Mouse (Mus musculus) MEL-GATA-1-ER (cell line): ENCODE measurements around the gene Cbs.
A peak's percentile ranks its signal among the peaks of the same experiment; 100 is the strongest.

ENCODE experiments used
- DNase-seq: peaks from one replicate; pipeline ENCODE4 v3.0.0-alpha.2; 2012; ENCODE audit warnings: low read depth; ENCODE audit errors: extremely low read depth

Cbs gene

DNA sequence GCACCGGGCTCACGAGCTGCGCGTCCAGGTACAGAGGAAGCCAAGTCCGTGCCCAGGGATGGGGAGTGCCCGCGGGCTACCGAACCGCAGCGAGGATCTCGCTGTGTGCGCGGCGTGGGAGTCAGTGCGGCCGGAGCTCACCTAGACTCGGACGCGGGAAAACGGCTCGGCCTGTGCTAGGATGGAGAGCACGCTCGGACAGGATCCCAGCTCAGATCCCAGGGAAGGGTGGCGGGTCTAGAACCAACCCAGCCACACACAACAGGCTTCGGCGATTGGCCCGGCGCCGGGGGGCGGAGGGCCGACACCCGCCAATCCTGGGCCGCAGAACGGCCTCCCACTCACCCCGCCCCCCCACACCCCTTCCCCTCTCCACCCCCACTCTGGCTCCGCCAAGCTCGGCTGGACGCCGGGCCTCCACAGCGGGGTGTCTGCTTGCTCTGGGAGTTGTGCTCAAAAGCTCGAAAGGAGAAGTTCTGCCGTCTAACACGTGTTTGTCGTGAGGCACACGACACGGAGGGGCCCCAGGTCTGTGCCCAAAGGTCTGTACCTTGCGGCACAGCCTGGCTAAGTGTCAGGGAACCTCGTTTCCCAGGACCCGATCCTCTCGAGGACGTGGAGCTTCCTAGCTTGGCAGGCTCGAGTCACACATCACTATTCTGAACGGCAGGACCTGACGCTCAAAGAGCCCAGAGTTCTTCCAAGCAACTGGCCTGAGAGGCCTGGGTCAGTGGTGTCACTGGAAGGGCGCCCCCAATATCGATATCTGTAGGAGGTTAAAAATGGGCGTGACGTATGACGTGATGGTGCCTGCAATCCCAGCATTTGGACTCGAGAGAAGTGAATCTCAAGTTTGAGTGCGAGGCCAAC is at the start of gene Cbs:
TSS of gene Cbs (minus strand) at position 297 of the 870 bp plus-strand sequence.
- DNase-seq: peak; percentile 63

DNA sequence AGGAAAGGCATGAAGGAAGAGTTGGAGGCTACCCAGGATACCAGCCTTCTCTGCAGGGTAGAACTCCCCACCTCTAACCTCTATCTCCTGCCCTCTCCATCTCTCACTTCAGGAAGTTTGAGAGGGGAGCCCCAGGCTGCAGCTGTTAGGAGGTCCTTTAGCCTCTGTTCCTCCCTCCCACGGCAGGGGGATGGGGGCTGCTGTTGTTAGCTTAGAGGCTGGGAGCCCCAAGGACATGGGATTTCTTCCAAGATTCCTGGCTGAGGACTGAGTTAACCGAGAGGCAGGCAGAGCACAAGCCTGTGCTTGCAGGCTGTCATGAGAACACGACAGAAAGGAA is 49.2 kb upstream of the Cbs start:
- DNase-seq: no peak

DNA sequence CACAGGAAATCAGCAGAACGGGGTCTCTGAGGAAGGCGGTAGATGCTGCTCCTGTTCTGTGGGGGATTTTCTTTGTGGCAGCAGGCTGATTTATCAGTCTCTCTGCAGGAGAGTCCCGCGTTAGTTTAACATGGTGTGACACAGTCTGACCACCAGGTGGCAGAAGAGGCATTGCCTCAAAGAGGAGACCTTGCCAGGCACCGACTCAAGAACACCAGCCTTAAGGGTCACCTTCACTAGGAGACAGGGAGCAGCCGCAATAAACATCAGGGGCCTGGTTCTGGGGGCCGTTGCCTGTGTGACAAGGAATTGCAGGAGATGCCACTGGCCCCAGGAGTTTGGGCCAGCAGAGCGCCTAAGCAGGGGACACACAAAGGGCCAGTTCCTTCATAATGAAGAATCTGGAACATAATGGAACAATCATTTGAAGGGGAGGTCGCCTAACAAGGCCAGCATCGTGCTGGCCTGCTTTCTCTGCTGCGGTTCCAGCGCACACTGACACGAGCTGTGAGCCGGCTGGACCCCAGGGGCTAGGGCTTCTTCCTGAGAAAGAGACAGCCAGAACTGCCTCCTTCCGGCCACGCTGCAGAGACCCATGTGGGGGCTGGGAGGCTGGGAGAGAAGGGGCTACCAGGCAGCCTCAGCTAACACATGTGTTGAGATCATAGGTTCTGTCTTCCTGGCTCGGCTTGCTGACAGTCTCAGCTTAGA is 48.6 kb upstream of the Cbs start:
- peak; percentile 58 for DNase-seq

DNA sequence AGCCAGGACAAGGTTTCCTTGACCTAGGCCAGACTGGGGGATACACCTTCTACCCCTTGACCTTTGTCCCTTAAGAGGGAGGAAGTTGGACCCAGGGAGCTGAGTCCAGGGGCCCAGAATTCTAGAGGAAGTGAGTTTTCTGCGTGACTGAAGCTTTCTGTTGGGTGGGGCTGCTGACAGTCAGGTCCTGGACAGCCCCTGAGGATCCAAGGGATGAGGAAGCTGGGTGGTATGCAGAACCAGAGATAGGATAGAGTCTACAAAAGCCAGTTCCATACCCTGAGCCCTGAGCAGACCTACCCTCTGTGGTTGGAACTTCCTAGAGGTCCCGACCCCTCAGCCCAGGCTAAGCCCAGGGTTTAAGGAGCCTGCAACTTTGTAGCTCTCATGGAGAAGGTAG is 43.4 kb upstream of the Cbs start:
- DNase-seq: no peak

DNA sequence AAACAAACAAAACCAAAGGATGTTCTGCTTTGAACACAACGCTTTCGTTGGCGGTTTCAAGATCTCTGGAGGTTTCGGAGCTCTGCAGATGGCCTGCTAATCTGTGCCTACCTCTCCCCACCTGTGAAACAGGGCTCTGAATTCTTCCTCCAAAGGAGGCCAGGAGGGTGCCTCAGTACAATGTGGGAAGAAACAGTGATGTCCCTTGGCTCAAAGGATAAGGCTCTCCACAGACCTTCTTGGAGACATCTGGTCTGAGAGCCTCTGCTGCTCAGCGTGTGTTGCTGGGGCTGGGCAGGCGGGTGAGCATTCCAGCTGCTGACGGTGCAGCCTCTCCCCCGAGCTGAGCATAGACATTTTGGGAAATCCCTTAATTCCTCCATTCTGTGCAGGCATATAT is 40.5 kb upstream of the Cbs start, which contains the start of gene Cryaa:
TSS of gene Cryaa (plus strand) at position 301 of the 400 bp plus-strand sequence.
- DNase-seq: no peak

DNA sequence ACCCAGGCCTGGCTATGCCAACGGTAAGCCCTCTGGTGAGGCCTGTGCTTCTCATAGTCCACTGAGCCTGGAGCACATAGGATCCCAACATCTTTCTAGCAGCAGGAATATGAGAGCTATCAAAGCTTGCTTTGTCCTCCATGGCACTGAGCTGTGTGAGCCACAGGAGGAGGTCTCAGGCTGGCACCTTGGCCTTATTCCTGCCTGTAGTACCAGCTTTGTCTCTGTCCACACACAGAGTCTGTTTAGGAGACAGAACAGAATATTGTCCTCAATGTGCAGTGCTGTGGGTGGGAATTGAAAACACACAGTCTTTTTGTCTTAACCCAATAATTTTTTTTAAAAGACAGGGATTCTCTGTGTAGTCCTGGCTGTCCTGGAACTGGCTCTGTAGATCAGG is 37.4 kb upstream of the Cbs start:
- DNase-seq: no peak

DNA sequence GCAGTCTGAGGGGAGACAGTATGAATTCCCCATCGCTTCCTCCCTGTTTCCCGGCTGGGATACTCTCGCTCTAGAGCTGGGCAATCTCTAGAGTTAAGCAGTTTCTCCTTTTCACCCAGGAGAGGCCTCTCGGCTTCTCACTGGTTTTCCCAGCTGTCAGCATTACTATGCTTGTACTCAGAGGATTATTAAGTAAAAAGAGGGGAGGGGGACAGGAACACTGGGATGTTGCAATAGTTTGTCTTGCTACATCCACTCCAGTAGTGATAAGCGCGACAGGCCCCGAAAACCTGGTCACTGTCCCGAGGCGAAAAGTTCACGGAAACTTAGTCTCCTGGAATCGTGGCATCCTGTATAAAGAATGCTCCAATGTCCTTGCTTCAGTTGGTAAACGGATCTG is 35.2 kb upstream of the Cbs start:
- no peak for DNase-seq

DNA sequence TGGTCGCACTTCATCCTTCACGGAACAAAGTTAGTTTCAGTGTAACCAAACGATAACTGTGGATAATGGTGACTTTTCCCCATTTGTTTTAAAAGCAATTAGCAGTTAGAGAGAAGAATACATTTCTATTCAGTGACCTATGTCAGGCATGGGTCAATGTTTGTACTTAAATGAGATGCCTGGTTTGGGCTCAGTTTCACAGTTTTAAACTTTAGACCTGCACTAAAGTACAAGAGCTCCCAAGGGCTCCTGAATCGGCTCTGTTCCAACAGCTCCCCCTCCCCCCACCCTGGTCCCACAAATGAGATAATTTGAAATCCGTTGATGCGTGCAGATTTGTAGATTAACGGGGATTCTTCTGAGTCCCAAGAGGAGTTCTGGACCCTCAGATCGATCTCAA is 34.7 kb upstream of the Cbs start:
- DNase-seq: no peak

DNA sequence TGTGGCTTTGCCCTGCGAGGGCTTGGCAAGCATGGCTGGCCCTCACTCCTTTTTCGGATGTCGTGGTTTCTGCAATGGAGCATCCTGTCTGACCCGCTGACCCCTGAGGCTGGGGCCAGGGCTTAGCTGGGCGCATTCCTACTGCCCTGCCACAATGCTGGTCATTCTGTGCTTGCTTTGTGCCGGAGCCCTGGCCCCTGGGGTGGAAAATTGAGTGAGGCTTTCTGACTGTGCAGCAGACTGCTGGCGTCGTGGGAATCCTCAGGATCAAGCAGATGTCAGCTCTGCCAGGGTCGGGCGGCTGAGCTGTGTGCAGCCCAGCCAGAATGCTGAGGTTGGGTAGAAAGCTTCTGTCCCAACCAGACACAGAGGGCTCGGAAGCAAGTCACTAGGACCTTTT is 33.1 kb upstream of the Cbs start:
- no peak for DNase-seq

DNA sequence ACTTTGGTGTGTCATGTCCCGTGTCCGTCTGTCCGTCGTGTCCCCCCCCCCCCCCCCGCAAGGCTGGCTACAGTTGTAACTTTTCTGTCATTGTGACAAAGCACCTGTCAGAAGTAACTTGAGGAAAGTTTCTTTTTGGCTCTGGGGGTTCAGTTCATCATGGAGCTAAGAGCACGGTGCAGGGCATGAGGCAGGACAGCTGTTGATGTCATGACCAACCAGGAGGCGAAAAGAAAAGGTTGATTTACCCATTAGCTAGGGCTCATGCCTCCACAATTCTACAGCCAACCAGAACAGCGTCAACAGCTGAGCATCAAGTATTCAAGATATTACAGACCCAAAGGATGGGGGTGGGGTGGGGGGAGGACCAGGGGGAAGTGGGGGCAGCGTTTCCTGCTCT is 31.3 kb upstream of the Cbs start:
- DNase-seq: no peak

DNA sequence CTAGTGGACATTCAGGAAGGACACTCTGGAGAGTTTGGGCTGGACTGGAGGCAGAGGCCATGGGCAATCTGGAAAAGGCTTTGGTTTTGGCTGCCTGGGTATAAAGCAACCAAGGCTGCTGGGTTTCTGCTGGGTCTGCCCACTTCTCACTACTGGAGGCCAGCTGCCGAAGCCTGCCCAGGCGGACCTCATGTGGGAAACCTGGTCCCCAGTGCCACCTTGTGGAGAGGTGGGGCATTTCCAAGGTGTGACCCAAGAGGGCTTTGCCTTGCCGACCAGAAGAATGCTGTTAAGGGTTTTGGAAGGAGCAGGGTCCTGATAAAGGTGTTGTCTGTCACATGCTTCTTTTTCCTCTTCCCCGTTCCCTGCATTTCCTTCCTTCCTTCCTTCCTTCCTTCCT is 27.7 kb upstream of the Cbs start:
- DNase-seq: peak; percentile 55

DNA sequence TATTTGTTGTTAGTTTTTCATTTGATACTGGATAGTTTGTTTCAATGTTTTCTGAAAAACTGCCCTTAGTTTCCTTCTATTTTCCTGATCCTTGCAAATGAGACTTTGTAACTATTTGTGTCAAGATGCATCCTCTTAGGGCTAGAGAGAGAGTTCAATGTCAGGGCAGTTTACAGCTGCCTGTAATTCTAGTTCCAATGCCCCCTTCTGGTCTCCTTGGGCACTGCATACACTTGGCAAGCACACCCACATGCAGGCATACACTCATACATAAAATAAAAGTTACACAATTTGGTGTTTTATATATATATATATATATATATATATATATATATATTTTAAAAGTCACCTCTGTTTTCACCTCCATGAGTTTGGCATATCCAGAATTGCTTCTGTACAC is 25.8 kb upstream of the Cbs start:
- no peak for DNase-seq

DNA sequence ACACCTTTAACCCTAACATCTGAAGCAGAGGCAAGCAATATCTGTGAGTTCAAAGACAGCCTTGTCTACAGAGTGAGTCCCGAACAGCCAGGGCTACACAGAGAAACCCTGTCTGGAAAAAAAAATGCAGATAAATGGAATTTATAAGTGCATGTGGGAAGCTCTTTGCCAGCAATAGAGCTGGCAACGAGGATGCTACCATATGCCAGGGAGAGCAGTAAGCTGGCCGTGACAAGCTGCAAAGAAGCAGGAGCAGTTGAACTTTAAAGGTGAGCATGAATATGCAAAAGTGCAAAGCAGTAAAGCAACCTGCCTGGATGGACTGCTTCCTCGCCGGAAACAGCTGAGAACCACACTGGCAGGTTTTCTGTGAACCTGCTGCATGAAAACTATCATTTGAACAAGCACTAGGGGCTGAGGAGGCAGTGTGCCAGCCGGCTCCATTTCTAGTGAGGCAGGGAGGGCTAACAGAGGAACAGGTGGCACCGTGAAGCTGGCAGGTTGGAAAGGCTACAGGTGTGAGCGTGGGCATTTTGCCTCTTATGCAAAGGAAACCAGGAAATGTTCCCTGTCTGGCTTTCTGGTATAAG is 23.7 kb upstream of the Cbs start:
- no peak for DNase-seq

DNA sequence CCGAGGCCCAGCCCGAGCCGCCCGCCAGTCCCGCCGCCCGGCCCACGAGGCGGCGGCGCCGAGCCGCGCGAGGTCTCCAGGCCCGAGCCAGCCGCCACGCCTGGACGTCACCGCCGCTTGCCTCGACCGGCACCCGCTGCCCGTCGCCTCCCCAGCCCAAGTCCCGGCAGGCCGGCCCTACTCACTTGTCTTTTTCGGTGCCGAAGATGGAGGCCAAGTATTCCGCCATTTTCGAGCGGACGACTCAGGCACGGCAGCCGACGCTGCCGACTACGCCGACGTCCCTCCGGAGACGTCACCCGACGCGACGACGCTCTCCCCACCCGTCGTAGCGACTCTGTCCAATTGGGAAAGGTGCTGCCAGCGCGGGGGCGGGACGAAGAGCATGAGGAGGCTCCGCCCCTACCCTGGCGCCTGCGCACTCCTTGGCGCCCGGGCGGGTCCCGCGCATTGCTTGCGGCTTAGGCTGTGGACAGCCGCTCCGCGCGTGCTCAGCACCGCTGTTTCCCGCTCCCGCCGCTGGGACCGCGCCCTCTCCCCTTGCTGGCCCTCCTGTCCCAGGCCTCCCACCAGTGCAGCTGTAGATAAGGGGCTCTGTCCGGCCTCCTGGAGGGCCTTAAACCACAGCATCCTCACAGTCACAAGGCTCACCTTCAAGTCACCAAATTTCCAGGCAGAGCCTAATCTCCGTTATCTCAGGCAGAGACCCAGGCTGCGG is 21.6 kb upstream of the Cbs start, which contains the start of gene U2af1:
TSS of gene U2af1 (minus strand) at position 425 of the 718 bp plus-strand sequence.
- peak; percentile 86 for DNase-seq

DNA sequence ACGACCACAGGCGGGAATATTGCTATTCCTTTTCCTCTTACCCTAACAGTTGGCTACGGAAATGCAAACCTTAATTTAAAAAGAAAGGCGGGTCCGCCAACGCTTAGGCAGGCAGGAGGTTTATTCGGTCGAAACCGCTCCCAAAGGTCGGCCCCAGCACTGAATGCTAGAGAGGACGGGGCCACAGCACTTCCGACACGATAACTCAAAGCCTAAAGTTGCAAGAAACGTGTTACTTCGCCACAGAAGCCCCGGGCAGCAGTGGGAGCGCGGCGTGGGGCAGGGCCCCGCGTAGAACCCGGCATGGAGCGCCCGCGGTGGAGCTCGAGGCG is 21.1 kb upstream of the Cbs start:
- DNase-seq: no peak

DNA sequence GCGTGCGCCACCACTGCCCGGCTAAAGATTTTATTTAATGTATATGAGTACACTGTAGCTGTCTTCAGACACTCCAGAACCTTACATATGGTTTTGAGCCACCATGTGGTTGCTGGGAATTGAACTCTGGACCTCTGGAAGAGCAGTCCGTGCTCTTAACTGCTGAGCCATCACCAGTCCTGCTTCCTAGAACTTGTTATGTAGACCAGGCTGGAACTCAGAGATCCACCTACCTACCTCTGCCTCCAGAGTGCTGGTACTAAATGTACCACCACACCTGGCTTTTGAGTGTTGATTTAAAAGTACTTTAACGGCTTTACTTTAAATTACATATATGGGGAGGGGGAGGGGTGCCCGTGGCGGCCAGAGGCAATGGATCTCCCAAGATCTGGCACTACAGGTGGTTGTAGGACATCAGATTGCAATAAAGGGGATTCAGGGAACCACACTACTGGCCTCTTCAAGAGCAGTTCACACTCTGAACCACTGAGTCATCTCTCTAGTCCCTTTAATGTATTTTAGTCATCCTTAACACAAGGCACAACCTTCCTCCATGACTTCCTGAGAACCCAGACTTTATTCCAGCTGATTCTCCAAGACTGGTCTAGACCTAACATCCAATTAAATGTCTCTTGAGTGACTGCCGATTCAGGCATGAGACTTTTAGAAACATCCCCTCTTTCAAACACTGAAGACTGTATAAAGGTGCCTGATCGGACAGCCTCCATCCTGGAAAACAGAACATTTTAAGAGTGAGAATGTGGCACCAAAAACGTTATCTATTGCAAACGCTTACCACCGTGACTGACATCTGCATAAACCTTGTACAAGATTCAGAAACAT is 20.3 kb upstream of the Cbs start:
- DNase-seq: no peak

DNA sequence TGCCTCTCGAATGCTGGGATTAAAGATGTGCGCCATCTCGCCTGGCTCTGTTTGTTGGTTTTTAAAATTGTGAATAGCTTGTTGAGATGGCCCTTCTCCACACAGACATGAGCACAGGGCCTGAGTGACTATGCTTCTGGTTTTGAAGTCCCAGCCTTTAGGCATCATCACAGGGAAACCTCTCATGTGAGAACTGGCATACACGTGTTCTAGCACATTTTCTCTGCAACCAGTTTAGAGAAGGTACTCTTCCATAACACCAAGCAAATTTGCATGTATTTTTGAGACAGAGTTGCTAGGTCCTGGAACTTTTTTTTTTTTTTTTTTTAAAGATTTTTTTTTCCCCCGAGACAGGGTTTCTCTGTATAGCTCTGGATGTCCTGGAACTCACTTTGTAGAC is 19.6 kb upstream of the Cbs start:
- DNase-seq: no peak

DNA sequence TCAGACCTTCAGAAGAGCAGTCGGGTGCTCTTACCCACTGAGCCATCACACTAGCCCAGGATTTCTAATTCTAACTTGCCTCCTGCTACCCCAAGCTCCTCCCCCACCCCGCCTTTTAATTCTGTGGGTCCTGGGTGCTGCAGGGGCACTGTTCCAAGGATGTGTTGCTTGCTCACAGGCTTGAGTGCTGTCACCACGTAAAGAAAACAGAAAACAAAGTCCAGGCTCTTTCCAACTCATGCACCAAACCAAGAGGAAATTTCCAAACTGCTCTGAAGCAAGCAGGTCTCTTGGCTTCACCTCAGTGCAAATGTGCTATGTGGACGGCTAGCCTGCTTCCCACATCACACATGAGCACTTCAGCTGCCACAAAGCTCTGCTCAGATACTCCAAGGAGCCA is 18.3 kb upstream of the Cbs start:
- no peak for DNase-seq

DNA sequence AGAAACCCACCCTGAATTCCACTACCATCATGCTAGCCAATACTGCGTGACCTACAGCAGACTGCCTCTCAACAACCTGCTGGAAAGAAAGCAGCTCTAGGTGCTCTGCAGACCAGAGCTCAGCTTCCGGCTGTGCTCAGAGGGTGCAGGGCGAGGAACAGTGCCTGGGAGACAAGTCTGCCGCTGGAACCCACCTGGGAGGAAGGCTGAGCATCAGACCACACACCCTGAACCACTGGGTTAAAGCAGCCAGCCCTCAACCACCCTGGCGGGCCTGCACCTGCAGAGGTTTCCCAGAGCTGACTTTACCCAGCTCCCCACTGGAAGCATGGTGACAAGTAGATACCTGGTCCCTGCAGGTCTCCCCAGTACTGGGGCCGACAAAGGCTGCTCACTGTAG is 16.2 kb upstream of the Cbs start:
- no peak for DNase-seq

DNA sequence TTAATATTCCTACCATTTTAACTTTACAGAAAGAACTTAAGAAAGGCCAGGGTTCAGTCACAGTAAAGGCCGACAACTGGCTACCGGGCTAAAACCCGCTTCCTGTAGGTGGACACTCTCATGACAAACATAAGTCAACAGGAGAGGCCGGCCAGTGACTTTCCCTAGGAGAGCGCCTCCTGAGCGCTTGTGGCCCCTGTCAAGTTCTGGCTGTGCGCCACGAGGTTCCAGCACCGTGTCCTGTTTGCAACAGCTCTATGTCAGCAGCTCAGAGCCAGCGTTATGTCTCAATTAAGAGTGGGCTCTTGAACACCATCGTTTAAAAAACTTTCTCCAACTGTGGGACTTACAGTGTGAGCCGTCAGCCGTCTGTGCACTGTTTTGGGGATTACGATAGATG is 15.1 kb upstream of the Cbs start:
- DNase-seq: no peak
